Mouse (Mus musculus) testis, adult 2 months (tissue): ENCODE data around the gene Bend3.

Experiments used
- CTCF ChIP-seq: fragments of 200-500 bp; IDR thresholded peaks from 2 replicates; pipeline ENCODE4 v1.5.1; 2012; ENCODE audit warnings: low read depth, mild to moderate bottlenecking, inconsistent platforms, low read length, moderate library complexity; ENCODE audit not compliant: control insufficient read depth, insufficient read depth, insufficient replicate concordance
- POLR2A ChIP-seq: fragments of 200-500 bp; IDR thresholded peaks from 2 replicates; pipeline ENCODE4 v1.6.1; 2012; ENCODE audit warnings: low read depth, mild to moderate bottlenecking, inconsistent platforms, low read length, moderate library complexity; ENCODE audit not compliant: control insufficient read depth

- TF ChIP-seq POLR2A, result no peak
- no peak for TF ChIP-seq CTCF
Measured at GRCm38 (mm10) chr10:43448656-43449055, 30.0 kb upstream of the Bend3 start.
